ENCODE assay signal across 19 mouse cellular contexts in genomic region chr15:12426342-12426741, GRCm38 (mm10).
DNase-seq lines count a peak whose midpoint lies in the region; ATAC-seq and TF ChIP-seq lines count a peak whose summit lies in the region.
"Had no signal": no experiment of that assay in that cellular context is flagged by ENCODE, and none has a peak within 500 bp of the region (broad histone marks: within the 10 kb centered on the region; RNA-seq: fewer than 3 reads in every experiment).

No protein-coding gene starts in this region.

- WGBS in lung, embryonic 14.5 days, result 55% methylated on average over 6 of the region's 6 CpGs
- 58% methylated on average over 6 of the region's 6 CpGs for WGBS in embryonic facial prominence, embryonic 15.5 days
- 48% methylated on average over 6 of the region's 6 CpGs for WGBS in intestine, postnatal 0 days
- WGBS in stomach, postnatal 0 days, result 52% methylated on average over 6 of the region's 6 CpGs

- no peaks in the 10 kb centered on the region for H3K4me1 ChIP-seq in lung, embryonic 14.5 days (ENCODE audit: insufficient read depth)
- 0 out of 2 replicates have a peak, but pooled peaks cover 6% of the 10 kb centered on the region for H3K4me1 ChIP-seq in embryonic facial prominence, embryonic 15.5 days
- no peaks in the 10 kb centered on the region for H3K4me1 ChIP-seq in intestine, postnatal 0 days (replicated peaks; ENCODE audit: control insufficient read depth, insufficient read depth, low read length)
- no peaks in the 10 kb centered on the region for H3K4me1 ChIP-seq in stomach, postnatal 0 days (replicated peaks; ENCODE audit: control insufficient read depth, insufficient read depth)
- H3K4me1 ChIP-seq: heart, embryonic 12.5 days; hindbrain, embryonic 15.5 days had no signal

- TF ChIP-seq CTCF in lung, embryonic 14.5 days (IDR thresholded peaks at IDR 0.05; ENCODE audit: low read depth), result no peak
- TF ChIP-seq CTCF in intestine, postnatal 0 days (IDR thresholded peaks at IDR 0.05; ENCODE audit: low read depth), result no peak
- no peak for TF ChIP-seq CTCF in stomach, postnatal 0 days (IDR thresholded peaks at IDR 0.05; ENCODE audit: low read depth)

- intact Hi-C loops in left cerebral cortex, postnatal 14 days (cut with DNase I), result no loop called here

- DNase-seq in lung, embryonic 14.5 days, result peak; percentile 36
- no peak for DNase-seq in lung, postnatal 25 days (ENCODE audit: low spot score)
- peak; percentile 61 for DNase-seq in stomach, postnatal 0 days (ENCODE audit: low spot score)
- no peak for DNase-seq in left cerebral cortex, postnatal 14 days (ENCODE audit: low spot score in 2 of 2)
- DNase-seq in cerebellum, adult 11 months, result no peak
- DNase-seq: adrenal gland, adult 2 months; cerebellum, adult 11-12 months; cerebellum, adult 9-10 months; cerebellum, postnatal 25 days; gastrocnemius, postnatal 14 days; heart, postnatal 36 days had no signal

- peak; percentile 52 for TF ChIP-seq EP300 in stomach, postnatal 0 days (optimal IDR thresholded peaks at IDR 0.05)

- no peaks in the 10 kb centered on the region for H3K27me3 ChIP-seq in lung, embryonic 14.5 days (ENCODE audit: insufficient read depth, low read length)
- no peaks in the 10 kb centered on the region for H3K27me3 ChIP-seq in embryonic facial prominence, embryonic 15.5 days
- no peaks in the 10 kb centered on the region for H3K27me3 ChIP-seq in intestine, postnatal 0 days (replicated peaks; ENCODE audit: control insufficient read depth, insufficient read depth, low read length)
- no peaks in the 10 kb centered on the region for H3K27me3 ChIP-seq in stomach, postnatal 0 days (ENCODE audit: control insufficient read depth, insufficient read depth, low read length)
- H3K27me3 ChIP-seq: CH12.LX; forebrain, embryonic 12.5 days; heart, embryonic 12.5 days; hindbrain, embryonic 15.5 days; Patski had no signal

- H3K27ac ChIP-seq in lung, embryonic 14.5 days (ENCODE audit: low read depth), result no peak overlapping the region
- peak overlapping the region; percentile 44; the same call in 1 of the 2 replicates for H3K27ac ChIP-seq in embryonic facial prominence, embryonic 15.5 days (replicated peaks)
- no peak overlapping the region for H3K27ac ChIP-seq in intestine, postnatal 0 days (ENCODE audit: low read depth, low read length)
- peak overlapping the region; percentile 74; the same call in 1 of the 2 replicates for H3K27ac ChIP-seq in stomach, postnatal 0 days (replicated peaks)
- H3K27ac ChIP-seq: forebrain, embryonic 12.5 days; hindbrain, embryonic 15.5 days had no signal

- H3K4me2 ChIP-seq in lung, embryonic 14.5 days, result no peak overlapping the region
- no peak overlapping the region for H3K4me2 ChIP-seq in embryonic facial prominence, embryonic 15.5 days (replicated peaks)
- H3K4me2 ChIP-seq in intestine, postnatal 0 days (replicated peaks; ENCODE audit: low read depth), result no peak overlapping the region
- H3K4me2 ChIP-seq in stomach, postnatal 0 days (replicated peaks; ENCODE audit: low read depth), result no peak overlapping the region
- H3K4me2 ChIP-seq: forebrain, embryonic 12.5 days; heart, embryonic 12.5 days; hindbrain, embryonic 15.5 days had no signal

- no peaks in the 10 kb centered on the region for H3K9me3 ChIP-seq in lung, embryonic 14.5 days (ENCODE audit: low read depth, low read length)
- no peaks in the 10 kb centered on the region for H3K9me3 ChIP-seq in embryonic facial prominence, embryonic 15.5 days (replicated peaks)
- H3K9me3 ChIP-seq in intestine, postnatal 0 days (ENCODE audit: control insufficient read depth), result no peaks in the 10 kb centered on the region
- no peaks in the 10 kb centered on the region for H3K9me3 ChIP-seq in stomach, postnatal 0 days (ENCODE audit: control insufficient read depth, low read length)
- H3K9me3 ChIP-seq: forebrain, embryonic 12.5 days; heart, embryonic 12.5 days; hindbrain, embryonic 15.5 days had no signal

- no peaks in the 10 kb centered on the region for H3K36me3 ChIP-seq in lung, embryonic 14.5 days (ENCODE audit: insufficient read depth)
- H3K36me3 ChIP-seq in embryonic facial prominence, embryonic 15.5 days, result no peaks in the 10 kb centered on the region
- no peaks in the 10 kb centered on the region for H3K36me3 ChIP-seq in intestine, postnatal 0 days (ENCODE audit: control insufficient read depth, insufficient read depth)
- no peaks in the 10 kb centered on the region for H3K36me3 ChIP-seq in stomach, postnatal 0 days (ENCODE audit: control insufficient read depth, insufficient read depth, low read length)
- H3K36me3 ChIP-seq: forebrain, embryonic 12.5 days; heart, embryonic 12.5 days; hindbrain, embryonic 15.5 days had no signal

- no peak overlapping the region for H3K9ac ChIP-seq in lung, embryonic 14.5 days
- no peak overlapping the region for H3K9ac ChIP-seq in embryonic facial prominence, embryonic 15.5 days
- no peak overlapping the region for H3K9ac ChIP-seq in intestine, postnatal 0 days (ENCODE audit: low read depth, low read length)
- H3K9ac ChIP-seq in stomach, postnatal 0 days (ENCODE audit: low read length), result no peak overlapping the region
- H3K9ac ChIP-seq: forebrain, embryonic 12.5 days; heart, embryonic 12.5 days; hindbrain, embryonic 15.5 days had no signal

- no peak overlapping the region for H3K4me3 ChIP-seq in lung, embryonic 14.5 days (ENCODE audit: low read depth, low read length)
- no peak overlapping the region for H3K4me3 ChIP-seq in embryonic facial prominence, embryonic 15.5 days (replicated peaks)
- no peak overlapping the region for H3K4me3 ChIP-seq in intestine, postnatal 0 days (ENCODE audit: low read depth, low read length)
- H3K4me3 ChIP-seq in stomach, postnatal 0 days (ENCODE audit: low read depth, low read length), result no peak overlapping the region
- H3K4me3 ChIP-seq: forebrain, embryonic 12.5 days; heart, embryonic 12.5 days; hindbrain, embryonic 15.5 days had no signal

- peak; percentile 40; the same call in 1 of the 2 replicates for ATAC-seq in lung, embryonic 14.5 days (ENCODE audit: insufficient read depth)
- no peak for ATAC-seq in embryonic facial prominence, embryonic 15.5 days (ENCODE audit: insufficient number of reproducible peaks, low FRiP score, low TSS enrichment, low read depth)
- ATAC-seq in intestine, postnatal 0 days, result peak; percentile 44; the same call in 1 of the 2 replicates
- ATAC-seq in stomach, postnatal 0 days (ENCODE audit: low FRiP score, low TSS enrichment), result peak; percentile 95
- ATAC-seq: forebrain, embryonic 16.5 days had no signal

Comparison
In these comparisons a context has a peak if more than half of its experiments do, and no peak if none do; other contexts are left out.
1. DNase-seq: peak in lung, embryonic 14.5 days (single experiment) and stomach, postnatal 0 days (single experiment); none in lung, postnatal 25 days (single experiment), left cerebral cortex, postnatal 14 days (0 of 2) and cerebellum, adult 11 months (single experiment).
2. H3K27ac ChIP-seq: peak in embryonic facial prominence, embryonic 15.5 days (single experiment) and stomach, postnatal 0 days (single experiment); none in lung, embryonic 14.5 days (single experiment) and intestine, postnatal 0 days (single experiment).